Mouse (Mus musculus): ENCODE results near the gene Foxb2. TPM values are rescaled to one million over a fixed set of nuclear protein-coding genes. Genes with fewer than 3 reads are reported as not detected.
A peak's percentile ranks its signal among the peaks of the same experiment; 100 is the strongest.

Gene Foxb2
- total RNA-seq, 1 experiment from 2014 or later: not detected

DNA sequence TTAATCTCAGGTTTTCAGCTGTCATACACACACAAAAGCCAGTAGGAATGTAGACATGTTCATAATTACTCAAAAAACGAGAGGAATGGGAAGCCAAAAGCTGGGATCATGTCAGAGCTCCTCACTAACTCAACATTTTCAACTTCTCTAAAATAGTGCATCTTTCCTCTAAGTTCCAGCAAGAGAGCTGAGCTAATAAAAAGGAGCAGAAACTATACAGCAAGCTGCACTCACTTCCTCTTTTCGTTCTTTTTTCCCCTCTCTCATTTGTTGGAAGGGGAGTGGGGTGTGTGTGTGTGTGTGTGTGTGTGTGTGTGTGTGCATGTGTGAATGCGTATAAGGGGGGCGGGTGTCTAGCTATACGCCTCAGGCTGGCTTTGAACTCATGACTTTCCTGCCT is 45.9 kb downstream of the Foxb2 start:
- ATAC-seq (replicated peaks; ENCODE audit: low read depth, poor library complexity, severe bottlenecking): peak; percentile 52; the same call in 1 of the 2 replicates

DNA sequence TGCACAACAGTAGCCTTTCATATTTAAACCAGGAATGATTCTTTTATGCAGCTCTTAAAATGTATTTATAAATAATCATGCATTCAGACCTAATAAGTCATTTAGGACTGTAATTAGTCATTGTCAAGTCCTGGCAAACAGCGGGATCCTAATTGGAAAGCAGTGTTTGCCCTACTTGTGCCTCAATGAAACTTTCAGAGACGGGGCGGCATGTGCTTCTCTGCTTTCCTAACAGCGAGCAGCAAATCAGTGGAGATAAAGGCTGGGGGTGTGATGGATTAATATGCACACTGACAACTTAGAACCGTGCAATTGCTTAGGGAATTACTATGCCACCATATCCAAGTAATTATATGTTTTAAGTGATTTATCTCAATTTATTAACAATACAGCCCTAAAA is 48.4 kb downstream of the Foxb2 start:
- no peak for ATAC-seq (replicated peaks; ENCODE audit: low read depth, poor library complexity, severe bottlenecking)

Other genes with a start within 250 kb of the Foxb2 start
- gene Vps13a, start 92.9 kb downstream of the Foxb2 start, total RNA-seq (2017): 101 and 109 TPM in 2 replicates
- gene Prune2, start 82.3 kb upstream of the Foxb2 start, total RNA-seq (2017): 0.78 and 0.82 TPM in 2 replicates